Mouse (Mus musculus) adipocyte (in vitro differentiated cells): ENCODE data around the gene Nemp1.

Source experiments
- DNase-seq: peaks from one replicate; pipeline ENCODE4 v3.0.0-alpha.2; 2016; ENCODE audit warnings: low spot score

Nemp1 gene

DNA sequence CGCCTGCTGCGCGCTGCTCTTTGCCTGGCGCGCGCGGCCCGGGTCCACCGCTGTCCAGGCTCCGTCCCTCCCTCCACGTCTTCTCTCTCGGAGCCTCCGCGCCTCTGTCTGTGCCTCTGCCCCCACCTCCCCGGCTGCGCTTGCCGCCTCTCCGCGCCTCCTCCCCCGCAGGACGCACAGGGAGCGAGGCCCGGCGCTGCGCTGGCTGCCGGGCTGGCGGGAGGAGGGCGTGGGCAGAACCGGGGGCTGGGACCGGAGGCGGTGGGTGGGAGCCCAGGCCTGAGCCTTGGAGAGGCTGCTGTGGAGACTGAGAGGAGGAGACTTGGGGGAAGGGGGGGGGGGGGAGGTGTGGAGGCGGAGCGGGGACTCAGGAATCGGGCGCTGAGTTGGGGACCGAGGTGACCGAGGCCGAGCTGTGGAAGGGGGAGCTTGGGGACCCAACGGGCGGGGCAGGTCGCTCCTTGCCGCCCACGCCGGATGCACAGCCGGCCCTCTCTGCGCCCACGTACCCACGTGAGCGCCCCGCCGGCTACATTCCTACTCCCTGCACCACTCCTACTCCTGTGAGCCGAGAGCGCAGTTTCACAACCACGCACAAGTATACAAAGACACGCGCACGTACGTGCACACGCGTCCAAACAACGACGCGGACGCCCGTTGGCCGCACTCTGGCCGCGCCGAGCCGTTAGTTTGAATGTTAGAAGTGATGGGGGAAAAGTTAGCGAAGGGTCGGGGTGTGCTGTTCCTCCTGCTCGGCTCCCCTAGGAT is at the start of gene Nemp1:
TSS of gene Nemp1 (plus strand) at position 401 of the 768 bp plus-strand sequence.
- peak; percentile 89 for DNase-seq

DNA sequence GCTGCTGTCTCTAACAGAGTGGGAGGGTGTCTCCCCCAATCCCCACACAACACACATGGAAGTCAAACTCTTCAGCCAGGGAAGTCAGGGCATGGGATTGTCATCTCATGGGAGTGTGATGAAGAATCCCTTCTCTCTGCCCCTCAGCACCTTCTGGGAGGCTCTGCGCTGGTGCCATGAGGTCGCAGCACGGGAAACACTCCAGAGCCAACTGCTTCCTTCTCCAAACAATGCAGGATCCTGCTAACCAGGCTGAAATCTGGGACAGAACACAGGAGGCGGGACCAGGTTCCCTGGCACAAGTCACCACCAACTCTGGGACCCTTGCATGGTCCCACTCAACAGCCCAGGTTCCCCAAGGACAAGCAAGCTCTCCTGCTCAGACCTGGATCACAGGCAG is 49.4 kb upstream of the Nemp1 start:
- DNase-seq, result no peak

- peak; percentile 48 for DNase-seq
Observed at GRCm38 (mm10) chr10:127618173-127618572, 48.5 kb upstream of the Nemp1 start.

GRCm38 (mm10) chr10:127619119-127619721 is 47.5 kb upstream of the Nemp1 start:
- DNase-seq, result peak; percentile 79

DNA sequence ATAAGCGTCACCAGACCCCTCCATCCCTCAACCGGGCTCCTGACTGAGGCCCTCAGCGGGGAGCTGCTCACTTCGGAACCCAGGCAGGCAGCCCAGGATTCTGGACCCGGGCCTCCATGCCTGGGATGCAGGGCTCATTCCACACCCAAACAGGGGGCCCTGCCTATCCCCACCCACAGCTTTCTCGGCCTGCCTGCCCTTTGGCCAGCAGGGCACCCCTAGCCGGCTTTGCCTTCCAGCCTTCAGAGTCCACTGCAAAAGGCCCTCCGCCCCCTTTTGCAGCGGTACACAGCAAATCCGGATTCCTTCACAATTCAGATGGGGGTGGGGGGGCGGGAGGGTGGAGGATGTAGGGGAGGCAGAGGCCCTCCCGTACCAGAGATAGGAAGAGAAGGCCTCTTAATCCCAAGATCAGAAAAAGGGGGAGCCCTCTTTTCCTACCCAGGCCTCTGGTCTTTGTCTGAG is 46.7 kb upstream of the Nemp1 start:
- peak; percentile 51 for DNase-seq

DNA sequence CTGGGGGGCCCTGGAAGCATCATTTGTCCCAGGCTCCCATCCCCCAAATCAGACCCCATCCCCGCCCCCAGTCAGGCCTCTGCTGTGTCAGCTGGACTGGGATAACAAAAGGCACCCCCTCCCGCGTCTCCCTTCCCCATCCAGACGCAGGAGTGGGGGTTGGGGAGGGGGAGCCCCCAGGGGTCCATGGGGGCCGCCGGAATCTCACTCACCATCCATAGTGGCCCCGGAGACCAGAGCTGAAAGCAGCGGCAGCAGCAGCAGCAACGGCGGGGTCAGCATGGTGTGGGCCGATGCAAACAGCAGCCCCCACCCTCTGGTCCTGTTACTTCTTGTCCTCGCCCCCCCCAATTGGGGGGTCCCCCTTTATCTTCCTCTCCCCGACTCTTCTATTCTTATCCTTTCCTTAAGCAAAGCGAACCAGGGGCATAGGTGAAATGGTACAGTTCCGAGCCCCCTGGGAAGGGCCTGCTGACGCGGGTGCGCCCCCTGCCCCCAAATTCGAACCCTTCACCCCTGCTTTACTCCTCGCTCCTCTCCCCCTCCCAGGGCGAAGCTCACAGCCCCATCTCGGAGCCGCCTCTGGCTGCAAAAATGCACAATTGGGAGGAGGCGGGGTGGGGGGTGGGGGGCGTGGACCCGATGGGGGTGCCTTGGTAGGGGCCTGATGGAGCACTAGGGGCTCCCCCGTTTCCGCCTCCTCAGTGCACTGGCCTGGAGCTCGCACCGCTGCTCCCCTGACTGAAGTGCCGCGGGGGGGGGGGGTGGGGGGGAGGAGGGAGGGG is 46.1 kb upstream of the Nemp1 start, which contains the start of gene Lrp1:
TSS of gene Lrp1 (minus strand) at position 743 of the 785 bp plus-strand sequence.
- no peak for DNase-seq

DNA sequence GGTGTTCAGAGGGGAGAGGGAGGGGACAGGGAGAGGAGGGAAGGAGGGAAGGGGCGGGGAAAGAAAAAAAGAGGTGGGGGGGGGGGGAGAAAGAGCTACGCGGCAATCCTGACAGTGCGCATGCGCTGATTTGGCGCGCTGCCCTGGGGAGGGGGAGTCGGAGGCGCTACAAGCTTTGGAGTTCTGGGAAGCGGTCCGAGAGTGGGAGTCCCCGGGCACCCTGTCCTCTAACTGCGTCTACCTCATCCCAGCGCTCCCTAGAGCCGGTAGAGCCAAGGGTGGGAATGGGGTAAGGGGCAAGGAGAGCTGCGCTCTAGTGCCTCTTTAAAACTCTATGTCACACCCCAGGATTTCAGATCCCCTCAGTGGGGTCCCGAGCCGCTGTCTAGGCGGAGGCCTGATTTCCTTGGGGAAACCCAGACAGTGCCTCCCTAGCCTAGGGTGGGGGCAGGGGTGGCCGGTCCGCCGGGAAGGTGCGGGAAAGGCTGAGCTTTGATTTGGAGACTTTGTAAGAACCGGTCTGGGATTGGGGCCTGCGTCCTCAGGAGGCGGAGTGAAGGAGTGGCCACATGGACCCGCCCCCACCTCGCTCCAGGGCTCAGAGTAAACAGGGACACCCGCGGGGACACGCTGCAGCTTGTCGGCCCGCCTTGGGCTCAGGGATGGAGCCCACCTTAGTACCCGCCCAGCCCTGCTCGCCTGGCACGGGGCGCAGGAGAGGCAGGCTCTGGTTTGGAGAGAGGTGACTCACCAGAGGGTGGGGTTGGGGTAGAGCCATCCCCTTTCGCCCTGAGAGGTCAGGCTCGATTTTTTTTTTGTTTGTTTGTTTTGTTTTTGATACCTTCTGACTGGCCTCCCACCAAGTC is 45.3 kb upstream of the Nemp1 start:
- peak; percentile 96 for DNase-seq

- DNase-seq, result no peak
Observed at GRCm38 (mm10) chr10:127622057-127622392, 44.7 kb upstream of the Nemp1 start.

- no peak for DNase-seq
Observed at GRCm38 (mm10) chr10:127622661-127623060, 44.0 kb upstream of the Nemp1 start.

- DNase-seq, result no peak
Observed at GRCm38 (mm10) chr10:127623439-127624216, 43.1 kb upstream of the Nemp1 start.

GRCm38 (mm10) chr10:127626433-127626832 is 40.3 kb upstream of the Nemp1 start:
- peak; percentile 60 for DNase-seq

DNA sequence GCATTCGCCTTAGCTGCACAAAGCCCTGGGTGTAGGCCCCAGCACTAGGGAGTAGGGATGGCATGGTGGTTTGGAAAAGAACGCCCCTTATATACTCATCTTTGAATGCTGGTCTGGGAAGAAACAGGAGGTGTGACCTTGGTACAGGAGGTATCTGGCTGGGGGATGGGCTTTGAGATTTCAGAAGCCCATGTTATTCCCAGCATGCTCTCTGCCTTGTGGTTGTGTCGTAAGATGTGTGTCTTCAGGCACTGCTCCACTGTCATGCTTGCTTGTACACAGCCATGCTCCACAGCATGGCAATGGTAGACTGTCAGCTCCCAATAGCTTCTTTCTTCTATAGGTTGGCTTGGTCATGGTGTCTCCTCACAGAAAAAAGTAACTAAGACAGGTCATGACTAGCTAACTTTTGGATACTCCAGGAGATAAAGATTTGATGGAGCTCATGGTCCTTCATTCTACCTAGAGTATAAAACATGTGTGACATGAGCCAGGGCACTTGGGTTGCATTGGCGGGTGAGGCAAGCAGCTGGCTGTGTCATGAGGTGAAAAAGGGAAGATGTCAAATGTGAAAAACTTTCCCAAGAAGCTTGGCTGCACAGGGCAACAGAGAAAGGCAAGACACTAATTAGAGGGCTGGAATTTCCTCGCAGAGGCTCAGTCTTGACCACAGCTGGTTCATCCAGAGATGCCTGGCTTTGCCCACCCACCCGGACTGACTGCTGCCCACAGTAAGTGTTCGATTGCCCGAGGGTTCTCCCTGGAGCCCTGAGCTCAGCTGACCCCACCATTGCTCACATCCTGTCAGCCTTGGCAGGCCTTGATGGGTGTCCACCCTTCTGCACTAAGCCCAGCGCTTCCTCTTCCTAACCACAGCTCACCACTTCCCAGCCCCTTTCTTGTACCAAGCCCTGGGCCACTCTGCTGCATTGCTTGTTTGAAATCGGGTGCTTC is 35.2 kb upstream of the Nemp1 start:
- DNase-seq, result peak; percentile 45

GRCm38 (mm10) chr10:127632668-127633271 is 33.9 kb upstream of the Nemp1 start:
- no peak for DNase-seq

GRCm38 (mm10) chr10:127640421-127640820 is 26.3 kb upstream of the Nemp1 start:
- no peak for DNase-seq

DNA sequence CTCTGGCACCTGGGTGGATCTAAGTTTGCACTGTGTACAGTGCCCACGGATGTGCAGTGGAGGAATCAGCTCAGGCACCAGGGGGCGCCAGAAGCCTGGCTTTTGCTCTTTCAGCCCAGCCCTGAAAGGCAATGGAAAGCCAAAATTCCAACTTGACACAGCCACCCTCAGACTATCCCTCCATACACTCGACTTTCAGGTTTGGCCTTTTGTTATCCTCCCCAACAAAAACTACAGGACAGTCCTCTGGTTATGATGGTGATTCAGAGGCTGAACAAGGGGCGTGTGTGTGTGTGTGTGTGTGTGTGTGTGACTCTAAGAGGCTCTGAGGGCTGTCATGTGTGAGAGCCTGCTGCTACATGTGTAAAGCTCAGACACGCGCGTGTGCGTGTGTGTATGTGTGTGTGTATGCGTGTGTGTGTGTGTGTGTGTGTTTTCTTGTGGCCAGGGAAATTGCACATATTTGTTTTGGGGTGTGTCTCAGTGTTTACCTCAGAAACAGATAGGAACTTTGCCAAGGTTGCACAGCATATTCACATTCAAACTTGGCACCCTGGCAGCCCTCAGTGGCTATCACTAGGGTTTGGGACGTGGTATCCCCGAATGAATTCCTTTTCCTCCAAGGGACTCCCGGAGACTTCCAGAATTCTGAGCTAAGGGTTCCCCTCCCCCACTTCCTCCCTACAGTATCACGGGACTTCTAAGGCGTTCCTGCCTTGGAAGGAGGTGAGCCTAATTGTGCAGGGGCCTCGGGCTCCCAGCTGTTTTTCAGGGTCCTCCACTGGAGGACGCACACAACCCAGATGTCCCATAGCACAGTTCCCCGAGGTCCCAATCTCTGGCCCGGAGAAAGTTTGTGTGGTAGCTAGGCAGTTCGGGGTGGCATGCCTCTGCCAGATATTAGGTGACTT is 24.6 kb upstream of the Nemp1 start:
- peak; percentile 92 for DNase-seq

GRCm38 (mm10) chr10:127642772-127643552 is 23.7 kb upstream of the Nemp1 start, which contains the start of gene Stat6:
TSS of gene Stat6 (plus strand) at chr10:127642986.
- DNase-seq, result peak; percentile 84

DNA sequence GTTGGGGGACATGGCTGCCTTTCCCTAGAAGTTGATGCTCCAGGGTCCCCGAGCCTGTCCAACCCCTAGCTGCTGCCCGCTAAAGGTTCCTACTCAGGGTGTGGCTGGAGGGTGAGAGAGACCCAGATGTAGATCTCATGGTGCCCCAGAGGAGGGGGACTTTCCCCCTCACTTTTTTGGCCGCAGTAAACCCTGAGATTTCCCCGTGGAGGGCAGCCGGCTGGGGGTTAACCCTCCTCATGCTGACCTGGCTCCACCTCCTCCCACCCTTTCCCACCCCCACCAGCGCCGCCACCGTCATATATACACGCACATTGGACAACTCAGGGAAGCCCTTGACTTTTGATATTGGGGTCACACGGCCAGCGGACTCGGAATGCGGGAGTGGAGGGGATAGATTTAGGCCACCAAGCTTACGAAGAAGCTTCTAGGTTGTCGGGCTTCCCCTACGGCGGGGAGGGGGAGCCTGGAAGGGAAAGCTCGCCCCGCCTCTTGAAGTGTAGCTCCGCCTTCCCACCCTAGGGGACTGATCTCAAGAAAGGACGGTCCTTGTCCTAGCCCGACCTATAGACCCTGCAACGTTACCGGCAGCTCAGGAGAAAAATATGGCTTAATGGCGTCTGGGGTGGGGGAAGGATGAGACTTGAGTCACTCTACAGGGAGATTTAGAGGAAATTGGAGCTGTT is 23.0 kb upstream of the Nemp1 start:
- peak; percentile 84 for DNase-seq
